Mouse (Mus musculus) olfactory bulb, adult 2 months (tissue): Measurements from ENCODE around the gene Ank3.

ENCODE experiments used
- CTCF ChIP-seq: fragments of 200-500 bp; IDR thresholded peaks from 2 replicates; pipeline ENCODE4 v1.5.1; 2012; ENCODE audit warnings: low read depth, mild to moderate bottlenecking, low read length, moderate library complexity; ENCODE audit not compliant: insufficient read depth
- POLR2A ChIP-seq: fragments of 200-500 bp; IDR thresholded peaks from 2 replicates; pipeline ENCODE4 v1.6.1; 2012; ENCODE audit warnings: mild to moderate bottlenecking, low read depth, low read length, moderate library complexity; ENCODE audit not compliant: insufficient read depth

GRCm38 (mm10) chr10:69726806-69727205, 328.2 kb downstream of the Ank3 start:
- TF ChIP-seq CTCF (no peak), POLR2A (no peak)
